Mouse (Mus musculus) neural tube, embryonic 10.5 days (tissue): ENCODE measurements at regions not wholly inside any gene's neighbourhood (a gene's known extent, or its start where the extent isn't known, plus 50 kb on each side); places are given as distances from the start of the nearest gene placed in this dataset.

Experiments
- DNase-seq: peaks from one replicate; pipeline ENCODE4 v3.0.0-alpha.2; 2017; ENCODE audit warnings: low spot score; ENCODE audit errors: extremely low spot score

- no peak for DNase-seq
Observed at GRCm38 (mm10) chr12:12578278-12578677, 316.3 kb downstream of the Fam49a start.

- DNase-seq = no peak
Observed at GRCm38 (mm10) chr12:12570563-12571251, 308.8 kb downstream of the Fam49a start.

GRCm38 (mm10) chr12:12567734-12568104 lies 305.8 kb downstream of the Fam49a start:
- DNase-seq = no peak

GRCm38 (mm10) chr12:12567058-12567733 lies 305.3 kb downstream of the Fam49a start:
- no peak for DNase-seq

GRCm38 (mm10) chr12:12562267-12562666 lies 300.3 kb downstream of the Fam49a start:
- DNase-seq = no peak

- no peak for DNase-seq
Observed at GRCm38 (mm10) chr12:12551818-12552217, 289.9 kb downstream of the Fam49a start.

- no peak for DNase-seq
Observed at GRCm38 (mm10) chr12:12549649-12550048, 287.7 kb downstream of the Fam49a start.

GRCm38 (mm10) chr12:12548688-12549087 lies 286.7 kb downstream of the Fam49a start:
- no peak for DNase-seq

- no peak for DNase-seq
Observed at GRCm38 (mm10) chr12:12547477-12547876, 285.5 kb downstream of the Fam49a start.

- DNase-seq = no peak
Observed at GRCm38 (mm10) chr12:12546372-12547031, 284.6 kb downstream of the Fam49a start.

- peak; percentile 27 for DNase-seq
Observed at GRCm38 (mm10) chr12:12541076-12542070, 279.4 kb downstream of the Fam49a start.

- DNase-seq = no peak
Observed at GRCm38 (mm10) chr12:12539291-12539690, 277.4 kb downstream of the Fam49a start.

- DNase-seq = no peak
Observed at GRCm38 (mm10) chr12:12534779-12535178, 272.8 kb downstream of the Fam49a start.

GRCm38 (mm10) chr12:12530796-12531195 lies 268.9 kb downstream of the Fam49a start:
- no peak for DNase-seq

- DNase-seq = no peak
Observed at GRCm38 (mm10) chr12:12529541-12529940, 267.6 kb downstream of the Fam49a start.

GRCm38 (mm10) chr12:12528478-12528981 lies 266.6 kb downstream of the Fam49a start:
- DNase-seq = no peak

- DNase-seq = no peak
Observed at GRCm38 (mm10) chr12:12527766-12528477, 266.0 kb downstream of the Fam49a start.

GRCm38 (mm10) chr12:12527366-12527765 lies 265.4 kb downstream of the Fam49a start:
- DNase-seq = no peak

- DNase-seq = no peak
Observed at GRCm38 (mm10) chr12:12520311-12520852, 258.4 kb downstream of the Fam49a start.

- DNase-seq = no peak
Observed at GRCm38 (mm10) chr12:12518490-12519070, 256.6 kb downstream of the Fam49a start.
